Mouse (Mus musculus): ENCODE results near the gene Mogat2.

The Mogat2 gene

DNA sequence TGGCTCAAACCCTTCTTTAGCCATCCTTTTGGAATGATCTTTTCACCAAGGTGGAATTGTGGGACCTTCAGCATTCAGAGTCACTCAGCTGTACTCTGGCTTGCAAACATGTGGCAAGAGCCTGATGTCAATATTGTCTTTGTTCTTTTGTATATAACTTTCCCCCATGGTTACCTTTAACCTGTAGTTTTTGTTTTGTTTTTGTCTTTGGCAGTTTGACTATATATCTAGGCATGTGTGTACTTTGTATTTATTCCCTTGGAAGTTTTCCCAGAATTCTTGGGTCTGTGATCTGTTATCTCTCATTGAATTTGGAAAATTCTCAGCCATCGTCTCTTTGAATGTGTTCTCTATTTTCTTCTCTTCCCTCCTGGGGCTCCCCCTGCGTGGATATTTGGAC is 43.9 kb downstream of the Mogat2 start:
- no peak for DNase-seq (ENCODE audit: low spot score in 2 of 2)

- DNase-seq (ENCODE audit: low spot score in 2 of 2) = no peak
These were observed 44.5 kb downstream of the Mogat2 start for GRCm38 (mm10) chr7:99193926-99194325.

DNA sequence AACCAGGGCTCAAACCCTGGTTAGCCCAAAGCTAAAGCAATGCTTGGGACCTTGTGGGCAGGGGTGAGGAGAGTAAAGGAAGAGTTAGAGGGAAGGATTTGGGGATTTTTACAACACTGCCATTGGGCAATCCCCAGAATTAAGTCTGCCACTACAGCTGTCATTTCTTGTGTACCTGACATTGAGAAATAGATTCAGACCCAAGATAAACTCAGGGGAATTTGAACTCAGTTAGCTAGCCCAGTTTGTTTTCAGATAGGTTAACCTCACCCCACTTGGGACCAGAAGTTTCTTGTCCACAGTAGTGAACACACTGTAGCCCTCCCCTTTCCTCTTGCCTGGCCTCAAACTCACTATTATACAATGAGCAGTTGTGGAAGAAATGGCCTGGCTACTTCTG is 47.0 kb downstream of the Mogat2 start:
- DNase-seq (ENCODE audit: low spot score in 2 of 2) = no peak

DNA sequence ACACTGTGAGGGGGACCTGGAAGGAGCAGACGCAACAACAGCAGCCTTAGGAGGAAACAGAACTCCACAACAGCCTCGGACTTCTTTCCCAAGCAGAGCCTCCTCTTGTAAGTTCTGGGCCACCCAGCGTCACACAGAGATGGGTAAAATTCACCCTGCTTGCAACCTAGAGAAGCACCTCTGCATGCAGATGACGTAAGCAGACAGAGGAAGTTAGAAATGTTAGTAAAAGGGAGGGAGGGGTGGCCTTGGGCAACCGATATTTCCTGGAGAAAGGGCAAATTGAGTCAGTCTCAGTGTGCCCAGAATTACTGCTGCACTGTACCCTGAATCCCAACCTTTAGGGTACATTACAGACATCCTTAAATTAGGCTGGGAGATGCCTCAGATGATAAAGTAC is 48.5 kb downstream of the Mogat2 start:
- peak in 1 of 2 experiments; percentile 23 for DNase-seq (ENCODE audit: low spot score in 2 of 2)

DNA sequence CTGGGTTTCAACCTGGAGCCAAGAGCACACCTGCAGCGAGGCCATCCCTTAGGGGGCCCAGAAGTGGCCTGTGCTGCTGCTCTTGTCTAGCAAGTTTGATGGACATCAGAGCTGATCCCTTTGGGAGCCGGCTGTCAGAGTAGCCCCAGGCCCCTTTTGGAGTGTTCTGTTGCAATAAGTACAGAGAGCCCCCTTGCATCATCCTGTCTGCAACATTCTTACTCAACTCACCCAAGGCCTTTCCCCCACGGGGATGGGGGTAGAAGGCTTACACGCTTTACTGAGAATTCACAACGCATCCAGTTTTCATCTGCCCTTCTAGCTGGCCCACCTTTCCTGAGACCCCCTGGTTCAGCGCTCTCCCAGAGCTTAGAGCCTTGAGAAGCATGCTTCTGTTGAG is 49.8 kb downstream of the Mogat2 start:
- DNase-seq (ENCODE audit: low spot score in 2 of 2) = no peak

- no peak for DNase-seq (ENCODE audit: low spot score in 2 of 2)
These were observed 51.0 kb downstream of the Mogat2 start for GRCm38 (mm10) chr7:99187451-99187850.

GRCm38 (mm10) chr7:99185405-99185804 is 53.0 kb downstream of the Mogat2 start:
- no peak for DNase-seq (ENCODE audit: low spot score in 2 of 2)

- DNase-seq (ENCODE audit: low spot score in 2 of 2) = peak in 1 of 2 experiments; percentile 31
These were observed 54.7 kb downstream of the Mogat2 start for GRCm38 (mm10) chr7:99183751-99184150.

GRCm38 (mm10) chr7:99182432-99183172 is 55.8 kb downstream of the Mogat2 start, which contains the start of gene Dgat2:
Gene Dgat2, minus strand, starts transcription at chr7:99182719.
- peak; percentile 82 to 87 for DNase-seq (ENCODE audit: low spot score in 2 of 2)

DNA sequence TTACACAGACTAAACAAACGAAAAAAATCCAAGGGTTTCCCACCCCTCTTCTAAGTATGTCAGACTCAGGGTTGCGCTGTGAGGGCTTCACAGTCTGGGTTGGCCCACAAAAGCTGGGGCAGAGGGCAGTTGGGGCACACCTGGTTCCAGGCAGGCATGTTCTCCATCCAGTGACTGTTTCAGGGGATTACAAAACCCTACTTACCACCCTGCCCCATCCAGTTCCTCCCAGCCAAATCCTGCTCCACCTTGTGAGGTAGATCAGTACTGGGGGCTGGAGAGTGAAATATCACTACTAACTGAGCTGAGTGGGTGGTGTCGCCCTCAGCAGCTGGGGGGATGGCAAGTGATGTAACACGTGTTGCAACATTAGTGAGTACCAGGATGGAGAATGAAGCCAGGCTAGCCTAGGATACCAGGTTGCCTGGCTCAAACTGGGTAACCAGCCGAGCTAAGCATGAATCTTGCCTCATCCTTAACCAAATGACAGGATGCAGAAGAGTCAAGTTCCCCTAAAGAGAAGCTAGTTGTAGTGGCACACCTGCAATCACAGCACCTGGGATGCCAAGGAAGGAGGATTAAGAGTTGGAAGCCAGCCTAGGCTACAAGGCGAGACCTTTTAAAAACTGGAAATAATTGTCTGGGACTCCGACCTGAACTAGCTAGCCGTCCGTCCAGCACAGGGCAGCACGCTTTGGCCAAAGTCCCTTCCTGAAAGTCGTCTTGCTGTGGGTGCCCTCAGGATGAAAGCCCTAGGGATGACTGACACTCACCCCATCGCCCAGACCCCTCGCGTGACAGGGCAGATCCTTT is 56.6 kb downstream of the Mogat2 start:
- DNase-seq (ENCODE audit: low spot score in 2 of 2) = no peak

- DNase-seq (ENCODE audit: low spot score in 2 of 2) = no peak
These were observed 58.3 kb downstream of the Mogat2 start for GRCm38 (mm10) chr7:99180162-99180561.

DNA sequence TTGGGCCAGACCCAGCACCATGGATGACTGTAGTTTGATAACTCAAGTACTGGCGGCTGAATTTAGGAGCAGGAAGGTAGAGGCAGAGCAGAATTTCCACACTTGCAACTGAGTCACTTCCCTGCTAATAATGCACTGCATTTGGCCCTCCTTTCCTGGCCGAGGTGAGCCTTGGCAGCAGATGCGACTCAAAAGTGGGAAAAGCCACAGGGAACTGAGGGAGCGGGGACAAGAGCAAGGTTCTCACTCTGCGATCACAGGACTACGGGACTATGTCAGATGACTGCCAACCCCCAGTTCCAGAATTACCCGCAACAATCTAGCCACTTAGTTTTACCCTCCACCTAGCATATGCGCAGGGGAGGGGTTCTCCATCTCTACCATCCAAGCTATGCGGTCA is 59.1 kb downstream of the Mogat2 start:
- DNase-seq (ENCODE audit: low spot score in 2 of 2) = no peak

DNA sequence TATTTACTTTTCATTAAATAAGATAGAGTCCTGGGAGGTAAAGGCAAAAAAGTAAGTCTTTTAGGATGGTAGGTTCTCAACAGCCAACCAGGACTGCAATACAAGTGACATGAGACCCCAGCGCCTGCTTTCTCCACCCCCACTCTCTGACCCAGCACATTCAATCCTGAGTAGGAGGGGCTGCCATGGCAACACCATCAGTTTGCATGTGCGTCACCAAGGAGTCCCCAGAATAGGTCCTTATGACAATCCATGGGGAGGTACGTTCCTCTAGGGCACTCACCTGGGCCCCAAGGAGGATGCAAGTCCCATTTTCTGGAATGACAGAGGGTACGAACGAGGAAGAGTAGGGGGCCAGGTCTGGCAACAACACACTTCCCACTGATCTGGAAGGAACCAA is 61.0 kb downstream of the Mogat2 start:
- no peak for DNase-seq (ENCODE audit: low spot score in 2 of 2)

DNA sequence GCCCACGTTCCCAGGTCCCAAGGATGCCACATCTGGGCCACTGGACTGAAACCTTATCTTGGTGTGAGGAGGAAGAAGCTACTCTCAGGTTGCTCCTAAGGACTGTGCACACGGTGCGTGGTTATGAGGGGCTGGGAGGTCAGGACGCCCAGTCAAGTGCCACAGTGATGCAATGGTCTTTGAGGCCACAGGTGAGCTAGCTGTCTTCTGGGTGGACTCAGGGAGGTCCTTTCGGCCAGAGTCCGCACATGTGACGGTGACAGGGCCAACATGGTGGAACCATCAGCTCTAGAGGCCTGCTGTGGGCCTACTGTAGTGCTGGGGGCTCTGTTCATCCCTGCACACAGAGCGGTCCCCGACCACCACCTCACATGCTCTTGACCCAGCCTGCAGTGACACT is 62.8 kb downstream of the Mogat2 start:
- DNase-seq (ENCODE audit: low spot score in 2 of 2) = no peak

GRCm38 (mm10) chr7:99175118-99175517 is 63.3 kb downstream of the Mogat2 start:
- DNase-seq (ENCODE audit: low spot score in 2 of 2) = no peak

DNA sequence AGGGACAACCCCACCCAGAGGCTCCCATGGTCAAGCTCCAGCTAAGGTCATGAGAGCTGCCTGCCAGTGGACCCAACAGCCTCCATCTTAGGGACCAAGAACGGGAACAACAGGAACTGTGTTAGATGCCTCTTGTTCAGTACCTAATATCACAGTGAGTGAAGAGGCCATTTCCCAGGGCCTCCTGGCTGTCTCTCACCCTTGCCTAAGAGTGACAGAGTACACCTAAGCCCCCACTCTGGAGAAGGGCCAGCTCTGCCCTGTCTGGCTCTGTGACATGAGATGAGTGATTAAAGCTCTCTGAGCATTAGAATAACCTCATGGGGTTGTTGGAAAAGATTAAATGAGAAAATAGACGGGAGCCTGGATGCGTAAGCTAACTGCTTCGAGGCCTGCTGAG is 64.4 kb downstream of the Mogat2 start:
- no peak for DNase-seq (ENCODE audit: low spot score in 2 of 2)

DNA sequence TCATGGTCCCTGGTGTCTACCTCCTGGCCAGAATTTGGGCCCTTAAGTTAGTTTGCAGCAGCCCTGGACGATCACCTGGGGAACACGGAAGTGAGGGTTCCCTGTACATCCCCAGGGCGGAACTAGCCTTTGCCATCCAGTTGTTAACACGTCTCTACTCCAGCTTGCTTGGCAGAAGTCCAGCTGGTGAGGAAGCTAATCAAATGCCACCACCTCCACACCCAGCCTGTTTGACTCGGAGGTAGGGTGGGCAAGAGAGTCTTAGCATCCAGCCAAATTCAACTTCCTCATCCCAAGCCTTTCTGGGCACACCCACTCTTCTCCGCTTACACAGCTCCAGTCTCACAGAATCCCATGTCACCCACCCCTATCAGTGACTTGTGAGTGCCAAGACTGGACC is 65.5 kb downstream of the Mogat2 start:
- DNase-seq (ENCODE audit: low spot score in 2 of 2) = peak; percentile 21 to 41

GRCm38 (mm10) chr7:99171730-99172463 is 66.5 kb downstream of the Mogat2 start:
- no peak for DNase-seq (ENCODE audit: low spot score in 2 of 2)

GRCm38 (mm10) chr7:99170519-99170918 is 67.9 kb downstream of the Mogat2 start:
- DNase-seq (ENCODE audit: low spot score in 2 of 2) = no peak

GRCm38 (mm10) chr7:99169717-99170403 is 68.6 kb downstream of the Mogat2 start:
- no peak for DNase-seq (ENCODE audit: low spot score in 2 of 2)
